Mouse (Mus musculus): ENCODE data around the gene Strap. TPM values are rescaled to one million over a fixed set of nuclear protein-coding genes. Genes with fewer than 3 reads are reported as not detected.
A peak's percentile ranks its signal among the peaks of the same experiment; 100 is the strongest.
"Not testable (repeated sequence)": the region's sequence is repeated elsewhere in the genome, so short reads cannot be mapped to it uniquely, and the experiment has no call there.

Strap gene
- total and polyA plus RNA-seq, 3 experiments: 109 to 291 (median 245) TPM

DNA sequence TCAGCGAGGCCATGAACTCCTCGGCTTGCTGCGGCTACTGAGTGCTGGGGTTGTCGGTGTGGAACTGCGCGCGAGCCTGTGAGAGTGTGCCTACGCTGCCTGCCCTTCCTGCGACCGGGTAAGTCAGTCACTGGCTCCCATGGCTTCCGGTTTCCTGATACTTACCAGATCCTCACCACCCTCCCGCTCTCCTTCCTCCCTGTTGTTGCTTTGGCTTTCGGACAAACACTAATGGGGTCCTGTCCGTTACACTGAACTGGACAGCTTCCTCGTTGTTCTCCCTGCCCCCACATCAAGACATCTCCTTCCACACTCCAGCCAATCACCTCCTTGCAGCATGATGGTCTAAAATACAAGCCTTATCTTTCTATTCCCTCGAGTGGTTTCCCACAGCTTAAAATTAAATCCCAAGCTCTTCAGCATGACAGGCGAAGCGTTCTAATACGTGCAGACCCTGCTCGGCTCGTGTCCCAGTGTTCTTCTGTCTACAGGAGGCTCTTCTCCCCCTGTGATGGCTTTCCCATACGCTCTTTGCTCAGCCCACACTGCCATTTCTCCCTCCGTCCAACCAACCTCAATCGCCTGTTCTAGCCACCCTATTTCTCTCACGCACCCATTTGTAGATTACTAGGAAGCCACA, 30.5 kb upstream of the Strap start:
- TF ChIP-seq ZC3H11A (IDR thresholded peaks at IDR 0.05; ENCODE audit: low read depth, low read length): no peak
- TF ChIP-seq NELFE (IDR thresholded peaks at IDR 0.05; ENCODE audit: low read depth, low read length): no peak
- no peak for TF ChIP-seq SIN3A (IDR thresholded peaks at IDR 0.05; ENCODE audit: low read length)
- TF ChIP-seq EP300 (IDR thresholded peaks at IDR 0.05; ENCODE audit: low read length): no peak
- H3K36me3 ChIP-seq (replicated peaks in 1 of 2; ENCODE audit: control insufficient read depth in 1 of 2, insufficient read depth in 1 of 2, low read length in 1 of 2): no peaks in the 10 kb centered on the region
- in situ Hi-C loops (cut with MboI; ENCODE audit: low pct_ligation_motif_present, low pct_unique_long_range_greater_than_20kb, low sequenced_read_pairs): no loop called here
- no peak overlapping the region for H3K27ac ChIP-seq (ENCODE audit: insufficient read depth, low read depth)
- H3K27me3 ChIP-seq (replicated peaks): no peaks in the 10 kb centered on the region
- dilution Hi-C loops (cut with MboI; ENCODE audit: extremely low pct_ligation_motif_present, extremely low pct_unique_long_range_greater_than_20kb, low sequenced_read_pairs): no loop called here
- peaks cover 5 to 15% of the 10 kb centered on the region in 2 experiments for H3K4me1 ChIP-seq (ENCODE audit: control insufficient read depth in 1 of 2, insufficient read depth in 2 of 2)
- H3K4me3 ChIP-seq (replicated peaks in 1 of 3; ENCODE audit: low read depth in 2 of 3, low read length in 2 of 3, poor library complexity in 1 of 3): no peak overlapping the region
- no peaks in the 10 kb centered on the region for H3K9me3 ChIP-seq (replicated peaks; ENCODE audit: low read length)
- no peaks in the 10 kb centered on the region for H3K79me2 ChIP-seq (replicated peaks; ENCODE audit: control insufficient read depth, extremely low read depth, insufficient read depth, poor library complexity, severe bottlenecking)
- no peak overlapping the region for H3K4me2 ChIP-seq (ENCODE audit: insufficient read depth, low read depth, poor library complexity, severe bottlenecking)
- H3K9ac ChIP-seq (ENCODE audit: insufficient read depth, low read depth): no peak overlapping the region
- DNase-seq (ENCODE audit: extremely low read depth): no peak

- H3K4me3 ChIP-seq (replicated peaks in 1 of 3; ENCODE audit: low read depth in 2 of 3, low read length in 2 of 3, poor library complexity in 1 of 3): no peak overlapping the region
- H3K79me2 ChIP-seq (replicated peaks; ENCODE audit: control insufficient read depth, extremely low read depth, insufficient read depth, poor library complexity, severe bottlenecking): no peaks in the 10 kb centered on the region
- no peak overlapping the region for H3K9ac ChIP-seq (ENCODE audit: insufficient read depth, low read depth)
- no peaks in the 10 kb centered on the region for H3K9me3 ChIP-seq (replicated peaks; ENCODE audit: low read length)
- H3K4me1 ChIP-seq (ENCODE audit: control insufficient read depth in 1 of 2, insufficient read depth in 2 of 2): peaks cover 5 to 15% of the 10 kb centered on the region in 2 experiments
- no peaks in the 10 kb centered on the region for H3K27me3 ChIP-seq (replicated peaks)
- H3K4me2 ChIP-seq (ENCODE audit: insufficient read depth, low read depth, poor library complexity, severe bottlenecking): 0 out of 2 replicates have a peak overlapping the region, but pooled peaks have one; percentile 41
- in situ Hi-C loops (cut with MboI; ENCODE audit: low pct_ligation_motif_present, low pct_unique_long_range_greater_than_20kb, low sequenced_read_pairs): no loop called here
- TF ChIP-seq KAT2A (IDR thresholded peaks at IDR 0.05; ENCODE audit: insufficient replicate concordance, low read length) (no peak), IRF4 (IDR thresholded peaks at IDR 0.05; ENCODE audit: low read depth, low read length) (no peak), CTCF (conservative IDR thresholded peaks at IDR 0.05 in 1 of 2, IDR thresholded peaks at IDR 0.05 in 1 of 2; ENCODE audit: low read depth in 2 of 2, low read length in 2 of 2) (no peak), MAZ (IDR thresholded peaks at IDR 0.05; ENCODE audit: low read depth, low read length) (no peak), JUN (IDR thresholded peaks at IDR 0.05; ENCODE audit: insufficient read depth, low read depth, low read length) (no peak), MAFK (IDR thresholded peaks at IDR 0.05; ENCODE audit: insufficient replicate concordance, low read length) (no peak), USF1 (IDR thresholded peaks at IDR 0.05; ENCODE audit: low read depth, low read length) (no peak), RCOR1 (conservative IDR thresholded peaks at IDR 0.05; ENCODE audit: low read depth, low read length) (no peak)
- dilution Hi-C loops (cut with MboI; ENCODE audit: extremely low pct_ligation_motif_present, extremely low pct_unique_long_range_greater_than_20kb, low sequenced_read_pairs): no loop called here
- DNase-seq (ENCODE audit: extremely low read depth): no peak
- H3K27ac ChIP-seq (ENCODE audit: insufficient read depth, low read depth): no peak overlapping the region
- H3K36me3 ChIP-seq (replicated peaks in 1 of 2; ENCODE audit: control insufficient read depth in 1 of 2, insufficient read depth in 1 of 2, low read length in 1 of 2): no peaks in the 10 kb centered on the region
These were observed 28.7 kb upstream of the Strap start for GRCm38 (mm10) chr6:137706209-137706608.

DNA sequence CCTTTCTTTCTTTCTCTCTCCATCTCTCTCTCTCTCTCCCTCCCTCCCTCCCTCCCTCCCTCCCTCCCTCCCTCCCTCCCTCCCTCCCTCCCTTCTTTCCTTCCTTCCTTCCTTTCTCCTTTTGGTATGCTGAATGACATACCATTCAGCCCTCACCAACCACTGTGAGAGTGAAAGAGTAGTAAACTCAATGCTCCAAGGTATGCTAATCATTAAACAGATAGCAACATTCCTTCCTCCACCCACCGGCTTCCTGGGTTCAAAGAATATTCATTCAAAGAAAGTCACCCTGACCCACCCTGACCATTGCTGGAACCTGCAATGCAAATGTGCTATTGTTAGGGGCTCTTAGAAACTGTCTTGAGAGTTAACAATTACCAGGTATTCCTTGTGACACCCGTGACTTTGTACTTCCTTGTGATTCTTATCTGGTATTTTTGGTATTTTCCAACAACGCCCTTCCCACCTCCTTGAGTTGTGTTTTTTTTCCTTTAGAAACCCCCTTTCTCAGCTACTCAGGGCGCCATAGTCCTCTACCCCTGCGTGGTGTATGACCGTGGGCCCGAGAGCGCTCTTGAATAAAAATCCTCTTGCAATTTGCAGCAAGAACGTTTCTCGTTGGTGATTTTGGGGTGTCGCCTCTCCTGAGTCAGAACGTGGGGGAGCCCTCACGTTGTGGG, 26.0 kb upstream of the Strap start:
- H3K27ac ChIP-seq (ENCODE audit: insufficient read depth, low read depth); H3K4me3 ChIP-seq (replicated peaks in 1 of 3; ENCODE audit: low read depth in 2 of 3, low read length in 2 of 3, poor library complexity in 1 of 3); DNase-seq (ENCODE audit: extremely low read depth); H3K9ac ChIP-seq (ENCODE audit: insufficient read depth, low read depth); in situ Hi-C loops (cut with MboI; ENCODE audit: low pct_ligation_motif_present, low pct_unique_long_range_greater_than_20kb, low sequenced_read_pairs); H3K79me2 ChIP-seq (replicated peaks; ENCODE audit: control insufficient read depth, extremely low read depth, insufficient read depth, poor library complexity, severe bottlenecking); H3K4me2 ChIP-seq (ENCODE audit: insufficient read depth, low read depth, poor library complexity, severe bottlenecking); H3K36me3 ChIP-seq (replicated peaks in 1 of 2; ENCODE audit: control insufficient read depth in 1 of 2, insufficient read depth in 1 of 2, low read length in 1 of 2); dilution Hi-C loops (cut with MboI; ENCODE audit: extremely low pct_ligation_motif_present, extremely low pct_unique_long_range_greater_than_20kb, low sequenced_read_pairs); H3K27me3 ChIP-seq (replicated peaks); H3K9me3 ChIP-seq (replicated peaks; ENCODE audit: low read length): not testable (repeated sequence)
- H3K4me1 ChIP-seq (ENCODE audit: control insufficient read depth in 1 of 2, insufficient read depth in 2 of 2): peaks cover 7 to 15% of the 10 kb centered on the region in 2 experiments

All from CH12.LX (cell line).